Mouse (Mus musculus): ENCODE data around the gene Zfp606. TPM values are rescaled to one million over a fixed set of nuclear protein-coding genes. Genes with fewer than 3 reads are reported as not detected.

Zfp606 gene
- polyA plus RNA-seq, 1 experiment from 2014 or later = 52.7 TPM

Other genes with a start within 250 kb of the Zfp606 start
- not detected in 2 replicates for gene Vmn1r81, start 210.0 kb upstream of the Zfp606 start, polyA plus RNA-seq (2015; fragmentation: Nextera tagmentation; extraction: Ambion mirVana)
- not detected in 2 replicates for gene Vmn1r82, start 177.9 kb upstream of the Zfp606 start, polyA plus RNA-seq (2015; fragmentation: Nextera tagmentation; extraction: Ambion mirVana)
- gene Vmn1r83, start 148.8 kb upstream of the Zfp606 start, polyA plus RNA-seq (2015; fragmentation: Nextera tagmentation; extraction: Ambion mirVana) = not detected in 2 replicates
- gene Vmn1r84, start 109.0 kb upstream of the Zfp606 start, polyA plus RNA-seq (2015; fragmentation: Nextera tagmentation; extraction: Ambion mirVana) = not detected in 2 replicates
- gene Zfp551, start 55.5 kb upstream of the Zfp606 start, polyA plus RNA-seq (2015; fragmentation: Nextera tagmentation; extraction: Ambion mirVana) = 10.0 and 12.6 TPM in 2 replicates
- not detected in 2 replicates for gene 2900092C05Rik, start 34.2 kb downstream of the Zfp606 start, polyA plus RNA-seq (2015; fragmentation: Nextera tagmentation; extraction: Ambion mirVana)
- gene Vmn2r53, start 130.5 kb downstream of the Zfp606 start, polyA plus RNA-seq (2015; fragmentation: Nextera tagmentation; extraction: Ambion mirVana) = 0.01 TPM in 1 of 2 replicates, not detected in the other
- gene Vmn2r54, start 162.0 kb downstream of the Zfp606 start, polyA plus RNA-seq (2015; fragmentation: Nextera tagmentation; extraction: Ambion mirVana) = not detected in 2 replicates
- not detected in 2 replicates for gene Vmn2r55, start 206.7 kb downstream of the Zfp606 start, polyA plus RNA-seq (2015; fragmentation: Nextera tagmentation; extraction: Ambion mirVana)